Mouse (Mus musculus): ENCODE data around the gene Elp5. TPM values are rescaled to one million over a fixed set of nuclear protein-coding genes. Genes with fewer than 3 reads are reported as not detected.
"Not testable (repeated sequence)": the region's sequence is repeated elsewhere in the genome, so short reads cannot be mapped to it uniquely, and the experiment has no call there.

Gene Elp5
- total RNA-seq, 2 experiments from 2014 or later: 76.7 to 80.1 TPM

DNA sequence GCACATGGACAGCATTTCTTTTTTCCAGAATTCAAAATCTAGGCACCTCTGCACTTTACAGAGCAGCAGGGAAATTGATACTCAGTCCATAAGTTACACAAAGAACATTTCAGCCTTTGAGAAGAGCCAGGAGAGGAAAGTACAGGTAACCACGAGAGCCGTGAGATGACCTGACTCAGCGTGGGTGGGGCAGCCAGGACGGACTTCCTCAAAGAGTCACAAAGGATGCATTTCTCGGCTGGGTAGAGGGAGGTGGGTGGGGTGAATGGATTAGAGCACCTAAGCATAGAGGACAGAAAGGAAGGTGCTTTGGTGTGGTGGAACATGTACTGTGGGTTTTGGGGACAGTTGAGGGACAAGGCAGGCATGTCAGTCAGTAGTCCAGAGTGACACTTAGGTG, 20.5 kb downstream of the Elp5 start:
- DNase-seq (ENCODE audit: low spot score in 2 of 2): no peak

DNA sequence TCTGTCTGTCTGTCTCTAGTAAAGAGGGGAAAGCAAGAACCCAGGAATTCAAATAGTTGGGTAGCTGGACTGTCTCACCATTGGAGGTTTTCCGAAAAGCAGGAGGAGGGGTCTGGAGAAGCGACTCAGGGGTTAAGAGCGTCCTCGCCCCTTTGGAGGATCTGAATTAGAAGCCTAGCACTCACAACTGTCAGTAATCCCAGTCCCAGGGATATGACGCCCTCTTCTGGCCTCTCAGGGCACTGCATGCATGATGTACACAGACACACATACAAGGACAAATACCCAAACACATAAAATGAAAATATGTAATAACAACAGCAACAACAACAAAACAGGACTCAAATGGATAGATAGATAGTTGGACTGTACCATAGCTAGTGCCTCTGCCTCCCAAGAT, 21.7 kb downstream of the Elp5 start:
- DNase-seq (ENCODE audit: low spot score in 2 of 2): no peak

DNA sequence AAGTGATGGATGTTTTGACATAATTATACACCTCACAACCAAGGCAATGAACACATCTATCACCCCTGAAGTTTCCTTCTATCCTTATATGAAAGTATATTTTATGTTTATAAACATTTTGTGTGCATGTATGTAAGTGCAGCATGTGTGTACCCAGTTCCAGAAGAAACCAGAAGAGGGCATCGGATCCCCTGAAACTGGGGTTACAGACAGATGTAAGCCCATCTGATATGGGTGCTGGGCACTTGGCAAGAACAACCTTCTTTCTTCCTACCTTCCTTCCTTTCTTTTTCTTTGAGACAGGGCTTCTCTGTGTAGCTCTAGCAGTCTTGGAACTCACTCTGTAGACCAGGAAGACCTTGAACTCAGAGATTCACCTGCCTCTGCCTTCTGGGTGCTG, 26.1 kb downstream of the Elp5 start:
- no peak for DNase-seq (ENCODE audit: low spot score in 2 of 2)

DNA sequence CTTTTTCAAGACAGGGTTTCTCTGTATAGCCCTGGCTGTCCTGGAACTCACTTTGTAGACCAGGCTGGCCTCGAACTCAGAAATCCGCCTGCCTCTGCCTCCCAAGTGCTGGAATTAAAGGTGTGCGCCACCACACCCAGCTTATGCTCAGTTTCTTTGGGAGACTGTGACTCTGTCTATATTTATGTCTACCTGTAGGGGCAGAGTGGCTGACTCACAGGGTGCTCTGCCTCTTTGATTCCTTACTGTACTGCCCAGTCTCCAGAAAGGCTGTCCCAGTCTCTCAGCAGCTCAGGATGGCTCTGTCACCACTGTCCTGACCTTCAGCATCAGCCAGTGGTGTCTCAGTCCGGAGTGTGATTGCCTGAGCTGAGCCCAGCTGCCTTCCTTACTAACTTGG, 26.7 kb downstream of the Elp5 start:
- not testable (repeated sequence) for DNase-seq (ENCODE audit: low spot score in 2 of 2)

DNA sequence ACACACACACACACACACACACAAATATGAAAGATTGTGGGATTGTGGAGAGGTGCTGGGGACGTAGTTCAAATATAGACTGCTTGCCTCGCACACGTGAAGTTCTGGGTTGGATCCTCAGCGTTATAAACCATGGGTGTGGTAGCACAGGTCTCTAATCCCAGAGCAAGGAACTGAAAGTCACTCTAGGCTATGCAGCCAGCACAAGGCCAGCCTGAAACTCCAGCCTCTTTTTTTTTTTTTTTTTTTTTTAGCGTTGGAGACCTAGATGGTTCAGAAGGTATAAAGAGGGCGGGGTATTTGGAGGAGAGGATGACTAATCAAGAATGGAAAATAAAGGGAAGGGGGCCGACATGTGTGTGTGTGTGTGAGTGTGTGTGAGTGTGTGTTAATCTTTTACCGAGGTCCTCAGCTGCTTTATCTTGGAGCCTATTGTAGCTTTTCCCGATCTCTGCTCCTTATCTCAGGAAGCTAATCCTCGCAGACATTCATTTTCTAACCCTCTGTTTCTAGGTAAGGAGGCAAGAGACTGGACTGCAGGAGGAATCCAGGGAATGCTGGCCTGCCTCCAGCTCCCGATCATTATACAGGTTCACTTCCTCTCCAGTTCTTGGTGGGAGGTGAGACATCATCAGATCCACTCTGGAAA, 28.9 kb downstream of the Elp5 start:
- no peak for DNase-seq (ENCODE audit: low spot score in 2 of 2)

DNA sequence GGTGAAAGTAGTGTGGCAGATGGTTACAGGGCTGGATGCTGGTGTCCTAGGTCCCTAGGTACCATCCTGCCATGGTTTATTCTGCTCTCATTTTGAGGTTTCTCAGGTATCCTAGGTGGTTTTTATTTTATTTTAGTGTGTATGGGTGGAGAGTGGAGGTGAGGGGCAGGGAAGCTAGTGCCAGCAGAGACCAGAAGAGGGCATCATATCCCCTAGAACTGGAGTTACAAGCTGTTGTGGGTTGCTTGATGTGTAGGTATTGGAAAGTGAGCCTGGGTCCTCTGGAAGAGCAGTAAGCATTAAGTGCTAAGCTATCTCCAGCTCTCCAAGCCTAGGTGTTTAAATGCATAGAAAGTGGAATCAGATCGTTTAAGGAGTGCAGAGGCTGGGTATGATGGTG, 30.0 kb downstream of the Elp5 start:
- no peak for DNase-seq (ENCODE audit: low spot score in 2 of 2)

DNA sequence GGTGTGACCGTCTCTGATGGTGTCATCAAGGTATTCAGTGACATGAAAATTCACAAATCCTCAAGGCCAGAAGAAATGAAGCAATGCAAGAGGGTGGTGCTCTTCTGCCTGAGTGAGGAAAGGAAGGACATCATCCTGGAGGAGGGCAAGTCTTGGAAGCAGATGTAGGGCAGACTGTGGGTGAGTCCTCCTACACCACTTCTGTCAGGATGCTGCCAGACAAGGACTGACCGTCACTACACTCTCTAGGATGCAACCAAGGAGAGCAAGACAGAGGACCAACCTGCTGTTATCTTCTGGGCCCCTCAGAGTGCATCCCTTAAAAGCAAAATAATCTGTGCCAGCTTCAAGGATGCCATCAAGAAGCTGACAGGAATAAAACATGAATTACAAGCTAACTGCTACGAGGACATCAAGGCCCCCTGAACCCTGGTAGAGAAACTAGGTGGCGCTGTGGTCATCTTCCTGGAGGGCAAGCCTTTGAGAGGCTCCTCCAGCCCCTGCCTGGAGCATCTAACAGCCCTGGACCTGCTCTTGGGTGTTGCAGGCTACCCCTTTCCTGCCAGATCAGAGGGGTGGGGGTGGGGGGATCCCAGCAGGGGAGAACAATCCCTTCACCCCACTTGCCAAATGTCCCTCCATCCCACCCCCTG, 31.4 kb downstream of the Elp5 start:
- no peak for DNase-seq (ENCODE audit: low spot score in 2 of 2)

DNA sequence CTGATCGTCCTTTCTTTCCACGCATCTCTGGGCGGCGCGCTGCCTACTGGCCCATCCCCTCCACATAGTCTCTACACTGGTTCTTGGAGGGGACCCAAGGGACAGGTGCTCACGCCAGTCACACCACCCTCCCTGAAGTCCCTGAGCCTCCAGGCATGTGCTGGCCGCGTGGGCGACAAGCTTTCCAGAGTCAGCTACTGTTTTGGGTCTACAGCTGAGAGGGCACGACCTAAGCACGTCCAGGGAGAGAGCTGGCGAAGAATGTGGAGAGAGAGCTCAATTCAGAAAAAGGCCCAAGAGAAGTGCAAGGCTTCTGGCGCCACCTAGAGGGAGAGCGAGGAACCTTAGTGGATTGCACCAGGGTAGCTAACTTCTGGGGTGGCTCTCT, 33.6 kb downstream of the Elp5 start:
- DNase-seq (ENCODE audit: low spot score in 2 of 2): peak; percentile 34 to 80

DNA sequence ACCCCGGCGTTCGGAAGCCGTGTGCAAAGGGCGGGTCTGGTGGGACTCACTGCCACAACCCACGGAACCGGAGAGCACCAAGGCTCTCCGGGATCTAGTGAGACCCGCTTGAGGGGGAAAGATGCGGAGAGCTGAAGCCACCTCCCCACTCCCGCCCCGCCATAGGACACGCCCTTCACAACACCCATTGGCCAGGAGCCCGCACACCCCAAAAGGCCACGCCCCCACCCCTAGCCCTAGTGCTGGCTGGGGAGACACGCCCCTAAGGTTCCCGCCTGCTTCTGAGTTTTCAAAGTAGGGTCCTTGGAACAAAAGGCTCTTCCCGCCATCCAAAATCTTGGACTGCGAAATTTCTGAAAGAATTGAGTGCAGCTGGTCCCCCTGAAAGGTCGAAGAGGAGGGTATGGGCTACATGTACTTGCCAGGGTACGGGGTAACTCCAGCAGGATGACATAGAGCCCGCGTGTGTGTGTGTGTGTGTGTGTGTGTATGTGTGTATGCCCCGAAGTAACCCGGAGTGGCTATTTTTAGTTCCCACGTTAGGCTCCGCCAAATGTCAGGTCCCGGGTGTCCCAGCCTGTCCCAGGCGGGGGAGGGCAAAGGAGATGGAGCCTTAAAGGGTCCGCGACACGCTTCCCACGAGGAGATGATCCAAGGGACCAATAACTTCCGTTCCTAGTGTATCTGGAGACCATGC, 34.1 kb downstream of the Elp5 start, which contains the start of gene Slc2a4:
Slc2a4 (minus strand) TSS at position 123 of the 697 bp plus-strand sequence.
- DNase-seq (ENCODE audit: low spot score in 2 of 2): peak in 1 of 2 experiments; percentile 38

DNA sequence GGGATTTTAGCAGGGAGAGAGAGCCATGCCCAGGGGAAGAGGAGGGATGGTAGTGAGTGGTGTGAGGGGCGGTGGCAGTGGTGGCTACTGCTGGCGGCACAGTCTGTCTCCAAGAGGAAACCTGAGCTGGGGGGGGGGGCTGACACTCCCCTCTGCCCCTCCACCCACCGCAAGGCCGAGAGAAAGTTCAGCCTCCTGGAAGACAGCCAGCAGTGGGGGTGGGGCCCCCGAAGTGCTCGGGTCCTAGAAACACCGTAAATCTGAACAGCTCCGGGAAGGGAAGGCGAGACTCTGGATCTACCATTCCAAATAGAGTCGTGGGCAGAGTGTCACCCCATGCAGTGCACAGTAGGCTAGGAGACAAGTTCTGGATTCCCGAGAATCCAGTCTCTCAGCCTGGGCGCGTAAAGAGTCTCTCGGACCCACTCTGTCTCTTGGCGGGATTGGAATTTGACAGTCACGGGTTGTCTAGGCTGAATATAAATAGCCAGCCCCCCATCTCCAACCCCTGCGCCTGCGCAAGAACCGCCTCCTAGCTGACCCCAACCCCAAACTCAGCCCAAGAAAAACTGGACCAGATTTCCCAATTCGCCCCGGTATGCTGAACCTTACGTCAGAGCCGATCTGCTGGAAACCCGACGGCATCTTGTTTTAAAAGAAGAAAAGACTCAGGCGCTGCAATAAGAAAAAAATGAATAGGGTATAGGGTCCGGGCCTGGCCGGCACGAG, 34.8 kb downstream of the Elp5 start:
- DNase-seq (ENCODE audit: low spot score in 2 of 2): no peak

DNA sequence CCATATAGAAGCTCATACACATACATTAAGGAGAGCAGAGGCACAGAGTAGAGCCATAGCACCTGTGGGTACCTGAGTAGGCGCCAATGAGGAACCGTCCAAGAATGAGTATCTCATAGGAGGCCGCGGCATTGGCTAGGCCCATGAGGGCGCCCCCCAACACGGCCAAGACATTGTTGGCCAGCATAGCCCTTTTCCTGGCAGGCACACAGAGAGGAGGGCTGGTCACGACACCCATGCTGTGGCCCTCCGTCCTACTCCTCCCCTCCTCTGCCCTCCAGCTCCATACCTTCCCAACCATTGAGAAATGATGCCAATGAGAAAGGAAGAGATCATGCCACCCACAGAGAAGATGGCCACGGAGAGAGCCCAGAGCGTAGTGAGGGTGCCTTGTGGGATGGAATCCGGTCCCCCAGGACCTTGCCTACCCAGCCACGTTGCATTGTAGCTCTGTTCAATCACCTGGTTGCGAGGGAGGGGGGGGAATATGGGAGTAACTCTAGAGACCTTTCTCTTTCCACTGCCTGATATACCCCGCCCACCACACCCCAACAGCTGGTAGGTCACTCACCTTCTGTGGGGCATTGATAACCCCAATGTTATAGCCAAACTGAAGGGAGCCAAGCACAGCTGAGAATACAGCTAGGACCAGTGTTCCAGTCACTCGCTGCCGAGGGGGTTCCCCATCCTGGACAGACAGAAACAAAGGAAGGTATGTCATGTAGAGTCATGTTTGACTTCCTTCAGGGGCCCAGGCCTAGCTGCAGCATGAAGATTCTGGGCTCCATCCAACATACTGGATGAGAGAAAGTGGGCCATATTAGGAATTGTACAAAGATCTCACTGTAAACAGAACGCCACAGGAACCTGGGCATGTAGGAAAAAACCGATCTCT, 36.1 kb downstream of the Elp5 start:
- DNase-seq (ENCODE audit: low spot score in 2 of 2): no peak

DNA sequence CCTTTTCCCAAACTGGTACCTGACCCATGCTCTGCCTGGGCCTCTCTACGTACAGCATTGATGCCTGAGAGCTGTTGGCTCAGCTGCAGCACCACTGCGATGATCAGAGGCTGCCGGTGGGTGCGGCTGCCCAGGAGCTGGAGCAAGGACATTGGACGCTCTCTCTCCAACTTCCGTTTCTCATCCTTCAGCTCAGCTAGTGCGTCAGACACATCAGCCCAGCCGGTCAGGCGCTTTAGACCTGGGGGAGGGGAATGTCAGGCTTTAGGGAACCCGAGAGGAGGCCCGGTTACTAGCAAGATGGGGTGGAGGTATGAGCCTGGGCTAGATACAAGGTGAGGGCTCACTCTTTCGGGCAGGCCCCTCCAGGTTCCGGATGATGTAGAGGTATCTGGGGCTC, 37.1 kb downstream of the Elp5 start:
- no peak for DNase-seq (ENCODE audit: low spot score in 2 of 2)

DNA sequence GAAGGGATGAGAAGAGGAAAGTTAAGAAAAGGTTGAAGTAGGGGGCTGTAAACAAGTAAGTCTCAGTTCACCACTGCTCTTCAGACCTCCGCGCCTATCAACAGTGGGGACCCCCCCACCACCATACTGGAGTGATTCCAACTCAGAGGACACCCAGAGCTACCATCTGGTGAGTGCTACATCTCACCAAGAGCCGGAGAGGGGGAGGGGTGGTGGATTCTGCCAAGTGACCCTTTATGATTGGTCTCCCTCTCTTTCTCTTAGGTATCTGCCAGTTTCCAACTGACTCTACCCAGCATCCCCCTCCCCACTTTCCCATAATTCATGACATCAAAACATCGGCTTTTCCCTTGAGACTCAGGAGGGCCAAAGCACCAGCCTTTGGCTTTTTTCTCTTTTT, 41.4 kb downstream of the Elp5 start:
- DNase-seq (ENCODE audit: low spot score in 2 of 2): no peak

DNA sequence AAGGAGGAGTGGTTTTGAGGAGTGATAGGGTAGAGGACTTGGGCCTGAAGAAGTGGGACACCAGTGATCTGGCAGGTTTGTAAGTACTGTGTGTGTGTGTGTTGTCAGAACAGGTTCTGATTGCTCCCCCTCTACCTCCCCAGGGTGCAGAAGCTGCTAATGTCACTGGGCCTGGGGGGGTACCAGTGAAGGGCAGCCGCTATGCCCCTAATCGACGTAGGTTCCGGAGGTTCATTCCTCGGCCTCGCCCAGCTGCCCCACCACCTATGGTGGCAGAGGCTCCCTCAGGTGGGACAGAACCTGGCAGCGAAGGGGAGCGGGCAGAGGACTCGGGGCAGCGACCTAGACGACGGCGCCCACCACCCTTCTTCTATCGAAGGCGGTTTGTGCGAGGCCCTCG, 42.6 kb downstream of the Elp5 start:
- DNase-seq (ENCODE audit: low spot score in 2 of 2): no peak

DNA sequence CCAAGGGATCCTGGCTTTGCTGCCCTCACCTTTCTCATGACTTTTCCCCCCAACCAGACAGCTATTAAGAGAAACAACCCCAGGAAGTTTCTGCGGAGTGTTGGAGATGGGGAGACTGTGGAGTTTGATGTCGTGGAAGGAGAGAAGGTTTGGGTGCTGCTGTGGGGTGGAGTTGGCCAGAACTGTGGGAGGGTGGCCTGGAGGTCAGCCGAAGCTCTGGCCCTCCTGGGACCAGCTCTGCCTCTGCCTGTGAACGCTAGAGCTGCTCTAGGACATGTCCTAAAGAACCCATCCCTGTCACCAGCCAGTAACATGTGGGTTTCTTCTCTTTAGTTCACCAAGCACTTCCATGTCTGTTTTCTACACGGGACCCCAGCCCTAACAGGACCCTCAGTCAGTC, 43.1 kb downstream of the Elp5 start:
- DNase-seq (ENCODE audit: low spot score in 2 of 2): no peak

DNA sequence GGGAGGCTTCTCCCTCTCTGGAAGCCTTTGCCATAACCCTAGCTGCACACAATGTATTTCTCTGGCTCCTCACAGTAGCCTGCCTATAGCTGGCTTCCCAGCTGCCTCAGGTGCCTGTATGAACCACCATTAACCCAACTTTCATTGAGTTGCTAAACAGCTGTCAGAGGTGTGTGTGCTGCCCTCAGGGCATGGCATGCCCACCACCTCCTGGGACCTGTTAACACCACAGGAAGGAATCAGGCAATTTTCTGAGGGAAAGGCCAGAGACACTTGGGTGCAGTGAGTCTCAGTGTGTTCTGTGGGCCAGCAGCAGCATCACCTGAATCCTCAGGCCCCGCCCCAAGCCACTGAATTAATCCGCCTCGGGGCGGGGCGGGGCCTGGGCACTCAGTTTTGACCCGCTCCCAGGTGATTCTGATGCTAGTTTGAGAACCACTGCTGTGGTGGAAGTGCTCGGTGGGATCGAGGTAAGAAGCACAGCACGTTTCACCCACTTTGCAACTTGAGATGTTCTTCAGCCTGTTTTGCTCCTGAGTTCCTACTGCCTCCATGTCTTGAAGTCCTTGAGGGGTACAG, 43.8 kb downstream of the Elp5 start:
- no peak for DNase-seq (ENCODE audit: low spot score in 2 of 2)

DNA sequence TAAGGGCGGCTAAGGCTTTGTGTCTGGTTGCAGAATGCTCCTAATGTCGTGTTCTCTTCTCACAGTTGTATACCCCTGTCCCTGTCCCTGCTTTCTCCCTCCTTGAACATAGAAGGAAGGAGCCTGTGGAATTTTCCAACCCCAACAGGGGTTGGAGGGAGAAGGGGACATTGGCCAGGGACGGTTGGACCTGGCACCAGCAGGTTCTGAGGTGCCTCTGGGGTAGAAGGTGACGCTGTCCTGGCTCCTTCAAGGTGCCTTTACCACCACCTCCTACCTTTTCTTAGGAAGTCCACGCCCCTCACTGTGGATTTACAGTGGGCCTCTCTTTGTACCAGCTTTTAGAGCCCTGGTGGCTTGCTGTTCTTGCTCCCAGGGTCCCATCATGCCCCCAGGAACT, 44.5 kb downstream of the Elp5 start:
- no peak for DNase-seq (ENCODE audit: low spot score in 2 of 2)

DNA sequence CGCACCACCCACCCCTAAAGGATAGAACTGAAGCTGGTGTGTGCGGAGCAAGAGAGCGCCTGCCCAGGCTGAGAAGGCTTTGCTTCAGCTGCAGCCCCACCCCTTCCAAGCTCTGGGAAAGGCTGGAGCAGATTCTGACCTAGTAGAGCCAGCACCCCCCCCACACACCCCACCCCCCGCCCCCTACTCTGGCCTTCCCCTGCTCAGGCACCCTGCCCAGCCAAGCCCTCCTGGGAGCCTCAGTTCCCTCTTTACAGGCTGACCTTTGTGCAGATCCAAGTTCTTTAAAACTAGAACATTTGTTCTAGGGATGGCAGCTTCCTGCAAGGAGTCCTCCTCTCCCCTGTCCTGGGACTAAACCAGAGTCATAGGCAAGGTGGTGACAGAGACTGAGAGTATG, 44.9 kb downstream of the Elp5 start:
- no peak for DNase-seq (ENCODE audit: low spot score in 2 of 2)

DNA sequence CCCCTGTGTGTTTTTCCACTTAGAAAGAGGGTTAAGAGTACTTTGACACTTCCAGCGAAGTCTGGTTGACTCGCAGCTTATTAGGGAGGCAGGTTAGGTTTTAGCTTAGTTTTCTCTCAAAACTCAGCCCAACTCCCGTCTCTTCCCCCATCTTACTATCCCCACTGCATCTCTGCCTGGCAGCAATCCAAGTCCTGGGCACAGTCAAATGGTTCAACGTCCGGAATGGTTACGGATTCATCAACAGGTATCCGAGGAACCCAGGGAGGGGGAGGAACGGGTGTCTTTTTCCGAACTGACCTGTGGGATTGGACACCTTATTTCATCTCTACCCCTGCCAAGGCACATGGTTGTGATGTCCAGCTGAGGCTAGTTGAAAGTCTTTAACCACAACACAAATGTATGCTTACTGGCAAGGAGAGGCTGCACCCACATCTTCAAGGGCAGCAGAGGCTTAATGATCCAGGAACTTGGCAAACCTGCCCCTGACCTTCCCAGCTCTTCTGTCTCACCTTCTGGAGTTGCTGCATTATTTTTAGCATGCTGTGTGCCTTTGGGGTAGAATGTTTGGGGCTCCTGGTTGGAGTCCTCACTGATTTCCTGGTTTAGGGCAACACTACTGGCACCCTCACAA, 45.5 kb downstream of the Elp5 start:
- DNase-seq (ENCODE audit: low spot score in 2 of 2): no peak

DNA sequence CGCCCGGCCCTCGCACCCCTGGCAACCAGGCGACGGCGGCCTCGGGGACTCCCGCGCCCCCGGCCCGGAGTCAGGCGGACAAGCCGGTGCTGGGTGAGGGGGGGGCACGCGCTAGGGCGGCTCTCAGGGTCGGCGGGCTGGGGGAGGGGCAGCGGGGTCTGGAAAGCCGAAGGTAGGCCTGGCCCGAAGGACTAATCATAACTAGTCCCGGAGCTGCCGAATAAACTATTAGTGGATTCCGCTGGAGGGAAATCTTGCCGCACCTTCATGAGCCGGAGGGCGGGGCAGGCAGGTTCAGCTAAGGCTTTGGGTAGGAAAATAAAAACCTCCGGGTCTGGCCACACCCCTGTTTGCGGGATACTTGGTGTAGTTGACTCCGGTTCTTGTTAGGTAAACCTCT, 46.2 kb downstream of the Elp5 start:
- DNase-seq (ENCODE audit: low spot score in 2 of 2): no peak

All from layer of hippocampus, adult 18-20 months (tissue).